In the genomic region with DNA sequence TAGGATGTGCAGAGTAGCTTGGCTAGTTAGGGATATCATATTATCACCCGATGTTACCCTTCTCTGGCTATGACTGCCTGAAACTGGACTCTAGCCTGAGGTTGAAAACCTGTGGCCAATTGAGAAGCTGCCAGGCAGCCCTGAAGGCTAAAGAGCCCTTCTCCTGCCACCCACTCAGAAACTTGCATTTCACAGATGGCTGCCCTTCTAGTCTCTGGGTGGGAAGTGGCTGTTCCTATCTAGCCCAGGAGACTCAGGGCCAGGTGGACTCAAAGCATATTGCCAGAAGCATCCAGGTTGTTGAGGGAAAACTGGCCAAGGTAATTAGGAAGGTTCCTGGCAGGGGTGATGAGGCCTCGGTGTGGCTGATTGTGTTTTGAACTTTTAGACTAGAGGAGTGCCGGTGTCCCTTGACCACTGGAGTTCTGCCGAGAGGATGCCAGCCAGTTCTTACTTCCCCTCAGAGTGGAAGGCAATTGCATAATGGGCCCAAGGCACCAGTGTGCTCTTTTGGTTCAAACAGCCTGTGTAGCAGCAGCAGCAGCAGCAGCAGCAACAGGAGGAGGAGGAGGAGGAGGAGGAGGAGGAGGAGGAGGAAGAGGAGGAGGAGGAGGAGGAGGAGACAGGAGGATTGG, we compare ENCODE assay signal across 15 mouse cellular contexts. TPM values are rescaled to one million over a fixed set of nuclear protein-coding genes. Genes with fewer than 3 reads are reported as not detected.
A peak's percentile ranks its signal among the peaks of the same experiment; 100 is the strongest.
DNase-seq lines count a peak whose midpoint lies in the region; ATAC-seq lines count a peak whose summit lies in the region.
"Had no signal": no experiment of that assay in that cellular context is flagged by ENCODE, and none has a peak within 500 bp of the region (broad histone marks: within the 10 kb centered on the region; RNA-seq: fewer than 3 reads in every experiment).

No protein-coding gene starts in this region.

- peak; percentile 75 for DNase-seq in kidney, adult 11 months
- peak; percentile 33 for DNase-seq in cerebellum, adult 11-12 months
- peak; percentile 10 to 29 for DNase-seq in cerebellum, postnatal 25 days
- peak; percentile 70 to 78 for DNase-seq in kidney, postnatal 36 days
- no peak for DNase-seq in frontal cortex, postnatal 25 days (ENCODE audit: low spot score in 2 of 2)
- DNase-seq in spleen, postnatal 4 days (ENCODE audit: low spot score in 2 of 2) = no peak
- DNase-seq: layer of hippocampus, adult 9-11 months; lung, adult 18-20 months; spleen, adult 18-20 months had no signal

- no peak overlapping the region for H3K9ac ChIP-seq in kidney, embryonic 16.5 days (replicated peaks; ENCODE audit: low read length)
- H3K9ac ChIP-seq in intestine, embryonic 16.5 days (ENCODE audit: low read depth, low read length) = no peak overlapping the region

- H3K4me3 ChIP-seq in kidney, embryonic 16.5 days (ENCODE audit: low read length) = no peak overlapping the region
- H3K4me3 ChIP-seq in intestine, embryonic 16.5 days (ENCODE audit: low read length) = no peak overlapping the region
- H3K4me3 ChIP-seq: limb, embryonic 12.5 days had no signal

- H3K27ac ChIP-seq in kidney, embryonic 16.5 days (ENCODE audit: low read length) = no peak overlapping the region
- H3K27ac ChIP-seq in intestine, embryonic 16.5 days (ENCODE audit: low read length) = no peak overlapping the region
- H3K27ac ChIP-seq: limb, embryonic 12.5 days; macrophage had no signal

- H3K27me3 ChIP-seq in kidney, embryonic 16.5 days (ENCODE audit: insufficient read depth, low read length) = no peaks in the 10 kb centered on the region
- H3K27me3 ChIP-seq in intestine, embryonic 16.5 days (replicated peaks; ENCODE audit: control insufficient read depth, insufficient read depth, low read length) = no peaks in the 10 kb centered on the region
- H3K27me3 ChIP-seq: limb, embryonic 12.5 days had no signal

- no peaks in the 10 kb centered on the region for H3K36me3 ChIP-seq in kidney, embryonic 16.5 days (ENCODE audit: insufficient read depth, low read length)
- no peaks in the 10 kb centered on the region for H3K36me3 ChIP-seq in intestine, embryonic 16.5 days (ENCODE audit: control insufficient read depth, insufficient read depth, low read length)
- H3K36me3 ChIP-seq: limb, embryonic 12.5 days had no signal

- H3K9me3 ChIP-seq in kidney, embryonic 16.5 days (ENCODE audit: low read length) = no peaks in the 10 kb centered on the region
- H3K9me3 ChIP-seq in intestine, embryonic 16.5 days (ENCODE audit: control insufficient read depth, low read length) = no peaks in the 10 kb centered on the region
- H3K9me3 ChIP-seq: limb, embryonic 12.5 days had no signal

- H3K4me2 ChIP-seq in kidney, embryonic 16.5 days (replicated peaks; ENCODE audit: low read depth, low read length) = no peak overlapping the region
- no peak overlapping the region for H3K4me2 ChIP-seq in intestine, embryonic 16.5 days (ENCODE audit: low read depth, low read length)
- H3K4me2 ChIP-seq: limb, embryonic 12.5 days had no signal

- no peaks in the 10 kb centered on the region for H3K4me1 ChIP-seq in kidney, embryonic 16.5 days (ENCODE audit: insufficient read depth, low read length)
- no peaks in the 10 kb centered on the region for H3K4me1 ChIP-seq in intestine, embryonic 16.5 days (ENCODE audit: control insufficient read depth, insufficient read depth, low read length)

- no peak for ATAC-seq in kidney, embryonic 16.5 days (ENCODE audit: low FRiP score, low TSS enrichment)
- no peak for ATAC-seq in intestine, embryonic 16.5 days
- ATAC-seq: CD4-positive, CD25-positive, alpha-beta regulatory T cell, adult 4 months had no signal

- 42% methylated on average over 4 of the region's 4 CpGs for WGBS in kidney, embryonic 16.5 days
- 75% methylated on average over 4 of the region's 4 CpGs for WGBS in intestine, embryonic 16.5 days

RNA-seq across cellular contexts. Expression of gene Capn8, which starts 45.0 kb away (rescaled TPM):
- not detected in 2 replicates for polyA plus RNA-seq in kidney, embryonic 16.5 days (2015; fragmentation: Nextera tagmentation; extraction: Ambion mirVana)
- 3.6 and 4.2 TPM in 2 replicates for polyA plus RNA-seq in intestine, embryonic 16.5 days (2015; fragmentation: Nextera tagmentation; extraction: Ambion mirVana)
- polyA plus RNA-seq: CD4-positive, CD25-positive, alpha-beta regulatory T cell, adult 4 months; heart, embryonic 14.5 days; limb, embryonic 12.5 days; macrophage had no signal

Comparison
In these comparisons a context has a peak if more than half of its experiments do, and no peak if none do; other contexts are left out.
1. DNase-seq: peak in kidney, adult 11 months (single experiment), cerebellum, adult 11-12 months (single experiment), cerebellum, postnatal 25 days (2 of 2) and kidney, postnatal 36 days (2 of 2); none in frontal cortex, postnatal 25 days (0 of 2) and spleen, postnatal 4 days (0 of 2).